Mouse (Mus musculus) urinary bladder, adult 2 months (tissue): ENCODE measurements around the gene Cpt1c. TPM values are rescaled to one million over a fixed set of nuclear protein-coding genes. Genes with fewer than 3 reads are reported as not detected.

ENCODE experiments used
- DNase-seq: peaks from one replicate; pipeline ENCODE4 v3.0.0; 2022; ENCODE audit warnings: low spot score
- polyA plus RNA-seq: library from polyadenylated mRNA; depleted of rRNA; stranded (reverse); fragments of >200 nt; gene quantifications from 2 replicates; pipeline ENCODE4 v1.2.3, GENCODE M21; 2012

Gene Cpt1c
- polyA plus RNA-seq, 1 experiment: 26.1 TPM

DNA sequence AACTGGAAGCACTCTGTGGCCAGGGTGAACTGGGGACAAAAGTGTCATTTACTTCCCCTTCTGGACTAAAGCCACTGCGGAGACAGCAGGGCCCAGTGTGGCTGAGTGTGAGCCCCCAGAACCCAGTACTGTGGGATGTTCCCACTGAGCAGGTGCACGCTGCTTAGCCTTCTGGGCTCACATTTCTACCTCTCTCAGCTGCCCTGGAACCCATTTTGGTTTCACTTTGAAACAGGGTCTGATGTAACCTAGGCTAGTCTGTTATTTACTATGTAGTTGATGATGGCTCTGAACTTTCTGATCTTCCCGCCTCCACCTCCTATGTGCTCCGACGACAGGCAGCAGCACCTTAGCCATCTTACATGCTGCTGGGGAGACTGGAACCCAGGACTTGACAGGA lies 11.8 kb downstream of the Cpt1c start:
- no peak for DNase-seq

DNA sequence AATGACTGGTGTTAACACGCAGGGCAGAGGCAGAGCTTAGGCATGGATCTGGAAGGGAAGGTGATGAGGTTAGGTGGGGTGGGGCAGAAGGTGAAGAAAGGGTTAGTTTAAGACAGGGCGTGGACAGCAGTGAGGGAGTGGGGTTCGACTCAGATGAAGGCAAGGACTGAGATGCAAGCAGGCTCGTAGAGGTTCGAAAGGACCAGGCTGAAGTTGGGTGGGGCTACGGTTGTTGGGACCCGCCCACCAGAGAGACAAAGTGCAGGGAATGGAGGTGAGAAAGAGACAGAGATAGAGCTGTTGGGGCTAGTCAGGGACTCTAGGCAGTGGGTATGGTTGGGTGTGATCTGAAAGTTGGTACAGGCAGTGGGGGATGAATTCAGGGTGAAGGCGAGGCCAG lies 12.3 kb downstream of the Cpt1c start:
- DNase-seq: no peak

DNA sequence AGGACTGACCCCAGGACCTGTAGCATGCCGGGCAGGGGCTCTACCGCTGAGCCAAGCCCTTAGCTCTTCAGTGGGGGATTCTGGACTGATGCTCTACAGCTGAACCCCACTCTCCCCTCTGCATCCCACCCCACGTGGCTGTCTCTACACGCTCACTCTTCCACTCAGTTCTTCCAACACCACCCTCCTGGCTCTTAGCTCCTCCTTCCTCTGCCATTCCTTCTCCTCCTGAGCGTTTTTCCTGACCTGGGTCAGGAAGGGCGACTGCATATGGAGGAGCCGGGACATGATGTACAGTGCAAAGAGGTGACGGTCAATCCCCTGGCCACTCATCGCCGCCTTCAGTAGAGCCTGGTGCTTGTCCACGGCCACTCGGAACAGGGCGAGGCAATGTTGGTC lies 14.1 kb downstream of the Cpt1c start:
- DNase-seq: no peak

DNA sequence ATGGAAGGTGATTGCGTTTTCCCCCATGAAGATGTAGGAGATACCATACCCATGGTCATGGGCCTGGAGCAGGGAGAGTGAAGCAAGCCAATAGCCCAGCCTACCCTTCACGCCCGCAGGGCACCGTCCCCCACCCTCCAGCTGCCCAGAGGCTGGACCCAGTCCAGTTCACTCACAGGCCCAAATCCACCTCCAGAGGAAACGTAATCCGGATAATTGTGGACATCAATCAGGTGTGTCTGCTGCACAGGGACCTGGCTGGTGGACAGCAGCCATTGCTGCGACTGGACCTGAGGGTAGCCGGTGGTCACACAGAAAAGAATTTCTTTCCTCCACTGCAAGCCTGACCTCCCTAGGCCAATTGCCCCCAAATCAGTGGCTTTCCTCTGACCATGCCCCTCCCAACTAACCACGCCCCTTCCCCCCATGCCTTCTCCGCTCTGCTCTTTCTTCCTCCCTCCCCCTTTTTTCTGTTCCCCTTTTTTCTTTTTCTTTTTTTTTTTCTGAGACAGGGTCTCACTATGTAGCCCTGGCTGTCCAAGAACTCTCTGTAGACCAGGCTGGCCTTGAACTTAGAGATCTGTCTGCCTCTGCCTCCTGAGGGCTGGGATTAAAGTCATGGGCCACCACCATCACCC lies 14.7 kb downstream of the Cpt1c start:
- DNase-seq: no peak

DNA sequence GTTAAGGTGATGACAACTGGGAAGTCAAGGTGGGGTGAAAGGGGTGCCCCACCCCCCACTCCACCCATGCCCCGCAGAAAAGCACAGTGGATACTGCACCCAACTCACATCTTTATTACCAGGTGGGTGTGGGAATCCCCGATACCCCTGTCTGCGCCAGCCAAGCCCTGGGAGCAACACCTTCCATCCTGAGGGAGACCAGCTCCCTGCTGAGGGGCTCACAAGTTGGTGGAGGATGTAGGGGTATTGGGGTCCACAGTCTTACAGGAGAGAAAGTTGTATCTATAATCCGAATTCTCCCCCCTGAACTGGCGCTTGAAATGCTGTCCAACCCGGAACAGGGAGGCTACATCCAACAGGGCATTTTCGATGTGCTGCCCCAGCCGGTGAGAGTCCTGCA lies 15.4 kb downstream of the Cpt1c start:
- no peak for DNase-seq

DNA sequence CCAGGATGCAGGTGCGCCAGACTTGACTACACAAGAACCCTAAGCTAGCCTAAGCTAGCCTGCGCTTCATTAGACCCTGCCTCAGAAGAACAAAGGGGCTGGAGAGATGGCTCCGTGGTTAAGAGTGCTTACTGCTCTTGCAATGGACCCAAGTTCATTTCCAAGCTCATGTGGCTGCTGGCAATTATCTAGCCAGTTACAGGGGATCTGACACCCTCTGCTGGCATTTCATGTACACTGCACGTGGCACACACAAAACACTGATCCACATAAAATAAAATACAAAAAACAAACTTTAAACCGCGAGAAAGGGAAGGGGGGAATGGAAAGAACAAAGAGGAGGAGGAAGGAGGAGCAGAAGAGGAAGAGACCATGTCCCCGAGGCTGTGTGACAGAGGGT lies 16.4 kb downstream of the Cpt1c start:
- no peak for DNase-seq

DNA sequence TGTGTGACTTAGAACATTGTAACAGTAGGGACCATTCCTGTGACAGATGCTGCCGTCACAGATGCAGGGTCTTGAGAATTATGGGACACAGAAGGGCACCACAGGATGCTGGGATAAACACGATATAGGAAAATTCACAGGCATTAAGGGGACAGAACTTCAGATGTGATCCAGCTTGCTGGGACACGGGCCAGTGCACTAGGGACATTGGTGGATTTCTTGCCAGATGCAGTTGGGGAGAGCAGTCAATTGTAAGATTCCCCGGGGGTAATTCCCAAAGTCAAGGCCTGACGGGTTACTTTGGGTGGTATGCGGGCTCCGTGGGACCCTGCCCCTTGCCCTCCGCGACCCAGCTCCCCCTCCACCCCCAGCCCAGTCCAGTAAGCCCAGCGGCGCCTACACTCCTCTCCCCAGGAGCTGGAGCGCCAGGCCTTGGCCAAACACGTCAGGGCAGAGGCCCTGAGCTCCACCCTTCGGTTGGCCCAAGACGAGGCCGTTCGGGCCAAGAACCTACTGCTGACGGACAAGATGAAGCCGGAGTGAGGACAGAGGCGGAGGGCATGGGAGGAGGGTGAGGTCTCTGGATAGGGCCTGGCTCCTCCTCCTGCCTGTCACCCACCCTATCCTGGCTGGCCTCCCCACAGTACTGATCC lies 17.3 kb downstream of the Cpt1c start:
- DNase-seq: peak; percentile 34

DNA sequence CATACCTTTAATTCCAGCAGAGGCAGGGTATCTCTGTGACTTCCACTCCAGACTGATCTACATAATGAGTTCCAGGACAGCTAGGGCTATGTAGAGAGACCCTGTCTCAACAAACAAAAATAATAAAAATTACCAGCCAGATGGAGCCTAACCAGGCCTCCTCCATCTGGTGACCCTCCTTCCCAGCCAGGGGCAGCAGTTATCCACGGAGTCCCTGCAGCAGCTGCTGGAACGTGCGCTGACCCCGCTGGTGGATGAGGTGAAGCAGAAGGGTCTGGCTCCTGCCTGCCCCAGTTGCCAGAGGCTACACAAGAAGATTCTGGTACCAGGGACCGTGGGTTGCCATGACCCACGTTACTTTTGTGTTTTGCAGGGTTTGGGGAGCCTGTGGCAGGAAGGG lies 18.4 kb downstream of the Cpt1c start:
- DNase-seq: no peak

DNA sequence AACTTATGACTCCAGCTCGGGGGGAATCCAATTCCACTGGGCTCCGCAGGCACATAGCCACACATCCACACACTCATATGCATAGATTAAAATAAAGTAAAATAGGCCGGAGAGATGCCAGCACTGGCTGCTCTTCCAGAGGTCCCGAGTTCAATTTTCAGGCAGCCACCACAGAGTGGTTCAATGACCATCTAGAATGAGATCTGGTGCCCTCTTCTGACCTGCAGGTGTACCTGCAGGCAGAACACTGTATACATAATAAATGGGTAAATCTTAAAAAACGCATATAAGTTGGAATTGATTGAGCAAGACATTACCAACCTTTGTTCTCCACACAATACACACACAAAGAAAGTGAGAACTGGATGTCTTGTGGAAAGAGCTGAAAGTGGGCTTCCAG lies 19.0 kb downstream of the Cpt1c start:
- no peak for DNase-seq

DNA sequence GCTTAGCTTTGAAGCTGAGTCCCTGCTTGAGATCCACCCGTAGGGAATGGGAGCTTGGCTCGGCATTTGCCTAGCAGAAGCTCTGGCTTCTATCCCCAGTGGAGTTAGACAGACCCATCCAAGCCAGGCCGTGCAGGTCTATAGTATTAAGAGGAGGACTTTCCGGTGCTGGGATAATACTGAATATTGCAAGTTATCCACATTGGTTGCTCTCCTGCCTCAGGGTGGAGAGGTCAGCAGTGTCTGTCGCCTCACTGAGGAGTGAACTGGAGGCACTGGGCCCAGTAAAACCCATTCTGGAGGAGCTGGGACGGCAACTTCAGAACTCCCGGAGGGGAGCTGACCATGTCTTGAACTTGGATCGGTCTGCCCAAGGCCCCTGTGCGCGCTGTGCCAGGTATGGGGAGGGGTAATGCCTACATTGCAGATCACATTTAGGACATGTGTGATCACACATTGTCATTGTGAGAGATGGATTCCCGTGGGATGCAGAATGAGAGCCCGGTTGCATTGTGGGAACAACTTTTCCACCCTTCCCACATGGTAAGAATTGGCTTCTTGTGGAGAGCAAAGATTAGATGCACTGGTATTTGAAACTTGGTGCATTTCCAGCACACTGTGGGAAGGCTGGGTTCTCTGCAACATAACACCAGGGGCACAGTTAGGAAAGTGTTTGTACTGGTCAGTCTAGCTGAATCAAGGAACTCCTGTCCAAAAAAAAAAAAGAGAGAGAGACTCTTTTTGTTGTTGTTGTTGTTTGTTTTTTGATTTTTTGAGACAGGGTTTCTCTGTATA lies 20.4 kb downstream of the Cpt1c start:
- no peak for DNase-seq

DNA sequence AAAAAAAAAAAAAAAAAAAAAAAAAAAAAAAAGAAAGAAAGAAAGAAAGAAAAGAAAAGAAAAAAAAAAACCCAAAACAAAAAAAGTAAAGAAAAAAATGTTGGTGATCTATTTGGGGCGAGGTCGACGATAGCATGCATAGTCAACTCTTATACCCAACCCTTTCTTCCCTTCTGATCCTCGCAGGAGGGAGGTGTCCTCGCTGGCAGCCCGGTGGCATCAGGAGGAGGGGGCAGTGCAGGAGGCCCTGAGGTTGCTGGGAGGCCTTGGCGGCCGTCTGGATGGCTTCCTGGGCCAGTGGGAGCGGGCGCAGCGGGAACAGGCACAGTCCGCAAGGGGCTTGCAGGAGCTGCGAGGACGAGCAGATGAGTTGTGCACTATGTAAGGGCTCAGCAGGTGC lies 21.1 kb downstream of the Cpt1c start:
- DNase-seq: no peak

DNA sequence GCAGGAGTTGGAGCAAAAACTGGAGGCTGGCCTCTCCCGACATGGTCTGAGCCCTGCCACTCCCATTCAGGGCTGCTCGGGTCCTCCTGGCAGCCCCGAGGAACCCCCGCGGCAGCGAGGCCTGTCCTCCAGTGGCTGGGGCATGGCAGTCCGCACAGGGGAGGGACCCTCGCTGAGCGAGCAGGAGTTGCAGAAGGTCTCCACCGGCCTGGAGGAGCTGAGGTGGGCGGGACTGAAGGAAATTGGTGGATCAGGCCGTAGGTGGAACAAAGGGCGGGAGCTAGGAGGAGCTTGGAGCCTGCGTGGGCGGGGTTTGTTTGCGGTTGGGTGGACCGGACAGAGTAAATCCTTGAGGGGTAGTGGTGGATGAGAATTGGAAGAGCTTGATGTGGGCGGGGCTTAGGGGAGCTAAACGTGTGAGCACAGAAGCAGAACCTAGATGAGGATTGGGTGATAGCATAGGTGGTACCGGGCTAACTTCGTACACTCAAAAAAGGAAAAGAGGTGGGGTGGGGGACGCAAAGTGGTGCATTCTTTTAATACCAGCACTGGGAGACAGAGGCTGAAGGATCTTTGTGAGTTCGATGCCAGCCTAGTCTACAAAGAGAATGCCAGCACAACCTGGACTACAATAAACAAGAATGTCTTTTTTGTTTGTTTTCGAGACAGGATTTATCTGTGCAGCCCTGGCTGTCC lies 21.9 kb downstream of the Cpt1c start:
- peak; percentile 70 for DNase-seq

DNA sequence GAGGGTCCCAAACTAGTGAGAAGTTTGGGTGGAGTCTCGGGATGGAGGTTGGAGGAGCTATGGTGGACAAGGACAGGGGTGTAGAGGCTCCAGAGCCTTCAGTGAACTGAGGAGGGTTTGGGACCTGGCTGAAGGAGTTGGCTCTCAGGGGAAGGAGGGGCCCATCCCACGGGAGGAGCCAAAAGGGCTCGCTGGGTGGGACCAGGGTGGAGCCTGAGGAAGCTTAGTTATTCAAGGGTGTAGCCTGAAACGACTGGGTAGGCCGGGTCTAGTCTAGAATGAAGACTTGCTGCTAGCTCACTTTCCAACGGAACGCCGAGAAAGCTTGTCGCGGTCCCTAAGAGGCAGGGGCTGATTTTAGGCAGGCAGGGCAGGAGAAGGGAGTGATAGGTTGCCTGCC lies 22.7 kb downstream of the Cpt1c start:
- no peak for DNase-seq

DNA sequence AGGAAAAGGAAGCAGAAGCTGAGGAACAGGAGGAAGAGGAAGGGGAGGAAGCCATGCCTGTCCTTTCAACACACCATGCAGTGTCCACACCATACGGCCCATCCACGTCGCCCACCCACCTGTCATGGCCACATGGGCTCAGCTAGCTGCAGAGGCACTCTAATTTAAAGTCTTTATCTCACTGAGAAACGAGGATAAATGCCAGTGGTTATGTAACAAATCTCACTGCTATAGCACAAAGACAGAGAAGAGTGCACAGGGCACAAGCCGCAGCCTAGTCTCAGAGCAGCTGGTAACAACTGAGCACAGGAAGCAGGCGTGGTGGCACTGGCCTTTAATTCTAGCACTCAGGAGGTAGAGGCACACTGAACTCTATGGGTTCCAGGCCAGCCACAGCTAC lies 24.7 kb downstream of the Cpt1c start:
- no peak for DNase-seq

DNA sequence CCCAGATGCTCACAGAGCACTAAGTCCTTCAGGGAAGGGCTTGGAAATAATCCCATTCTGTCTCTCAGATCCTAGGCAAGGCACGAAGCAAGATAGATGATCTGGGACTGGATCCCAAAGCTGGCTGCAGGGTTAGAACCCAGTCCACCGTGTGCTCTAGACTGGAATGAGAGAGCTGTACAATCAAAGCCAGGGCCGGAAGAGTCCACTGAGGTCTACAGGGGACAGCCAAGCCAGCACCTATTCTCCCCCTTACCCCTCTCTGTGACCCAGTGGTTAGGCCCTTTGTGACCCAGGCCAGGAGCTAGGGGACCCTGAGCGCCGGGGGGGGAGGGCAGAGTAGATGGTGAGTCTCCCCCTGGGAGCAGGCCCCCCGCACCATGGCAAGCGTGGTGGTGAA lies 31.7 kb downstream of the Cpt1c start, which contains the start of gene Tsks:
Gene Tsks, plus strand, starts transcription at position 301 of the 400 bp plus-strand sequence.
- no peak for DNase-seq

DNA sequence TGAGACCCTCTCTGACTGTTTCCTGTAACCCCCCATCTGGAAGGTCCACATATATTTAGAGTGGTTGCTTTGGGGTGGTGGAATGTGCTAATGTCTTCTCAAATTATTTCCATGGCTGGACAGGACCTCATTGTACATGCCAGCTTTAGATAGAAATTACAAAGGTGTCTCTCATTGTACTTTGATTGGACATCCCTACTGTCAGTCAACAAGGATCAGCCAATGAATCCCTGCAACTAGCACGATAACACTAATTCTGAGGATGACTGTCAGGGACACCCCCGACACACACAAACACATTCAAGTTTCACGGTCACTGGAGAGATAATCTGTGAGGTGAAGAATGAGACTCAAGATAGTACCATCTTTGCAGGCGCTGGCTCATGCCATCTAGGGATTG lies 36.0 kb downstream of the Cpt1c start:
- no peak for DNase-seq

DNA sequence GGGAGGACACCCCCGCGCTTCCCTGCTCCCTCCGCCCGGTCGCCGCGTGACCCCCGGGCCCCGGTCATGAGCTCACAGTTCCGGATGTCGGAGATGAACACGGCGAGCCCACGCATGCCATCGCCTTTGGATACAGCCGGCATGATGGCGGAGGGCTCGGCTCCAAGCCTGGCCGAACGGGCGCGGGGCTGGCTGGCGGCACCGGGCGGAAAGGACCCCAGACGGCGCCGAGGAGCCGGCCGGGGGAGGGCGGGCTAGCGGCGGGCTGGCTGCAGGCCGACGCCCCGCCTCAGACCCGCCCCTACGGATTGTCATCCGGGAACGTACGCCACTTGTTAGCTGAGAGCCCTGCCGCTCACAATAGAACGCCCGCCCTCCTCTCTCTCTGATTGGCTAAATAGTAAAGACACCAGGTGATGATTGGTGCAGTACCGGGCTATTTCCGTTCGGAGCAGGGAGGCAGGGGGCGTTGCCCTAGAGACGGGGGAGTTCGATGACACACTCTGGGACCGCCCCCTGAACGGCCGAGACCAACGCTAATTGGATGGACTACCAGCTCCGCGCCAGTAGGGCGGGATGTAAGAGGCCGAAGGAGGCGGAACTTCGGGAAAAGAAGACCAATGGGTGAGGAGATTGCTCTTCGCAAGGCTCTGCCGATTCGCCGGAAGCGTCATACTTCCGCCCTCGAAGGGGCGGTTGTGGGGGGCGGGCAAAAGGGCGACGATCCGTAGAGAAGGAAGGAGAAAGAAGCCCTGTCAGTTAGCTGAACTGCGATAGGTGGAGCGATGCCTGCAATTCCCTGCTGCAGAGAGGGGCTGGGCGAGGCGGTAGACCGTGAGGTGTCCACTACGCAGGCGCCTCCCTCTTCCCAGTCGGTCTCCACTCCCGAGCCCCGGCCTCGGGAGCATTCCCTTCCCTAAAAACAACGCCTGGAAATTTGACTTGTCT lies 45.2 kb downstream of the Cpt1c start, which contains the start of gene Ap2a1:
Gene Ap2a1, minus strand, starts transcription at position 293 of the 948 bp plus-strand sequence.
- peak; percentile 88 for DNase-seq

DNA sequence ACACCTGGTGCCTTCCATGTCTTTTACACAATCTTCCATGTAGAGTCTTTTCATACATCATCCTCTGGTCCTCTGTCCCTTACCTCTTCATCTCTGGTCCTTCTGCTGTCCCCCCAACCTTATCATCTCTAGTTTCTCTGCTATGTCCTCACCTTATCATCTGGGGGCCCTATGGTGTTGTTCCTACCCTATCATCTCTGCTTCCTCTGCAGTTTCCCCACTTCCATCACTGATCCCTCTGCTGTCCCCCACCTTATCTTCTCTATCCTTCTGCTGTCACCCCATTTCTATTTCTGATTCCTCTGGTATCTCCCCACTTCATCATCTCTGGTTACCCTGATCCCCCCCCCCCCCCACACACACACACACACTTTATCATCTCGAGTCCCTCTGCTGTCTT lies 46.1 kb downstream of the Cpt1c start:
- DNase-seq: no peak

DNA sequence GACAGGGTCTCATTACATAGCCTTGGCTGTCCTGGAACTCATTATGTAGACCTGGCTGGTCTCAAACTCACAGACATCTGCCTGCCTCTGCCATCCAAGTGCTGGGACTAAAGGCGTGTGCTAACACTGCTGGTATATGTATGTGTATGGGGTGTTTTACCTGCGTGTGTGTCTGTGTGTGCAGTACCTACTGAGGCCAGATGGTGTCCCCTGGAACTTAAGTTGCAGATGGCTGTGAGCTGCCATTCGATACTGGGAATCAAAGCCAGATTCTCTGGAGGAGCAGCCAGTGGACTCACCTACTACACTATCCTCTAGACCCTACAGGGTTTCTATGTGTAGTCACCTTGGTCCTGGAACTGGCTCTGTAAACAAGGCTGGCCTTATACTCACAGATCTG lies 49.2 kb downstream of the Cpt1c start:
- DNase-seq: no peak

DNA sequence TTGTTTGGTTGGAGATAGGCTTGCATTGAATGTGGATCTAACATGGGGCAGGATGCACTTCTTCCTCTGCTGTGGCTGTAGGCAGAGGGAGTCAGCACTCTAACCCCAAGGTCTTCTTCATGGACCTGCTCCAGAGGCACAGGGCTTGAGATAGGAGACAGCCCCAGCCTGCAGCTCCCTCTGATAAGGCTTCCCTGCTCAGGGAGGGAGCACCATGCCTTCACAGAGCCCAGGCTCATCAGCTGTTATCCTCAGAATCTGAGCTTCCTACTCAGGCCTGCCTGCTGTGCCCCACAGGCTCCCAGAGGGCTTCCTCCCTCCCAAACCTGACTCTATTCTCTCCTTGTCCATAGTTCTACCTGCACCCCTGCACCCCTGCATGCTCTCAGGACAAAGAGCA lies 52.1 kb downstream of the Cpt1c start:
- DNase-seq: no peak

DNA sequence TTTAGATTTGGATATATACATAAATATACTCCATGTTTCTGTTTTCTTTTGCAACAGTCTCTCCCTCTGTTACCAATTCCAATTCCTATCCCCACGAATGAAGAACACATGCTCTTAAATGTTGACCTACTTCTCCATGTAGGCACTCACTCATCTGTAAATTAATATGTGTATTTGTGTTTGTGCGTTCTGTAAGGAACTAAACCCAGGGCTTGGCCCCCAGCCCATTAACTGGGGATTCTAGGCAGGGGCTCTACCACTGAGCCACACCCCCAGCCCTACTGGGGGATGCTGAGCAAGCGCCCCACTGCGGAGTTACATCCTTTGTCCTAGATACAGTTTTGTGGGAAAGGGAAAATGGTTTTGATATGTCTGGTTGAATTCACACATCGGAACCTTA lies 55.5 kb downstream of the Cpt1c start:
- DNase-seq: no peak
